Mouse (Mus musculus): ENCODE results near the gene Mast1. TPM values are rescaled to one million over a fixed set of nuclear protein-coding genes. Genes with fewer than 3 reads are reported as not detected.

The Mast1 gene
- polyA plus RNA-seq, 1 experiment, result 76.3 TPM

DNA sequence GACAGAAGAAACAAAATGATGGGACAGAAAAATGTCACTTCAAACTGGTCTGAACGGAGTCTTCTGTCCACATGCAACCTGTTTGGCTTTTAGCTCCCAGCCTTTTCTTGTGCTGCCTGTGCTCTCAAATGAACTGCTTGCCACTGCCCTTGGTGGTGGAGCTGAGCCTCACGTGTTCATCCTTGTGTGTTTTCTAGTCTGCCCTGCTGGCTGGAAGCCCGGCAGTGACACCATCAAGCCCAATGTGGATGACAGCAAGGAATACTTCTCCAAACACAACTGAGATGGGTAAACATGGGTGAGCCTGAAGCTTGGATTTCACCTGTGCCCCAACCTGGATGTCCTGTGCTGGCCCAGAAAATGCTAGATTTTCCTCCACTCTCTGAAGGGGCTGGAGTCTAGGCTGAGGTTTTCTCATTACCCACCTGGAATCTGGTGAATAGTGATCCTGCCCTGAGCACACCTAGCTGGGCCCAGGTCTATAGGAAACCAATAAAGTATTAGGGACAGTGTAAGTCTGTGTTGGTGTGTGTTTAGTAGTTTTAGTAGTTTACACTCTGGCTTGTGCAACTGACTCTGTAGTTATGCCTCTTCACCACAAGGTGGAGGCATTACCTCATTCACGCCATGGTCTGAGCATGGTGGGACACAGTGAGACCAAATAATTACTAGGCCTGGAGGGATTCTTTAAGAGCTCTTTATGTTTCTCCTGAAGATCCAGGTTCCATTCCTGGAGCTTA is 36.8 kb upstream of the Mast1 start:
- peak in 1 of 2 experiments; percentile 70 for DNase-seq (ENCODE audit: extremely low spot score in 1 of 2, low spot score in 1 of 2)

- DNase-seq (ENCODE audit: extremely low spot score in 1 of 2, low spot score in 1 of 2), result no peak
These were observed 35.9 kb upstream of the Mast1 start for GRCm38 (mm10) chr8:84973079-84973478.

DNA sequence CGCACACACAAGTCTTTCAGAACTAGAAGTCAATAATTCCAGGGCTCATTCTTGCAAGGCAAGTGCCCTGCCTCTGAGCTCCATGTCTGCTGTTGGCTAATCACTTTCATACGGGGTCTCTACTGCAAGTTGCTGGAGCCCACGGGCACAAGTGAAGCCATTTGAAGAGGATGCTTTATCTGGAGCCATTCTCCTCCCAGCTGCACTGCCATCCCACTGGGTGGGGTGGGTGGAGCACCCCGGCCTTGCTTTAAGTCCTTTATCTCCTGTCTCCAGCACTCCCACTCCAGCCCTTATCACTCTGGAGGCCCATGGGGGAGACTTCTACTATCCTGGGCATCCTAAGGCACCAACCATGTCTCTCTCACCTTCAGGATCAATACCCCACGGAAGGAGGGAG is 33.8 kb upstream of the Mast1 start:
- no peak for DNase-seq (ENCODE audit: extremely low spot score in 1 of 2, low spot score in 1 of 2)

- DNase-seq (ENCODE audit: extremely low spot score in 1 of 2, low spot score in 1 of 2), result no peak
These were observed 33.1 kb upstream of the Mast1 start for GRCm38 (mm10) chr8:84970135-84970790.

DNA sequence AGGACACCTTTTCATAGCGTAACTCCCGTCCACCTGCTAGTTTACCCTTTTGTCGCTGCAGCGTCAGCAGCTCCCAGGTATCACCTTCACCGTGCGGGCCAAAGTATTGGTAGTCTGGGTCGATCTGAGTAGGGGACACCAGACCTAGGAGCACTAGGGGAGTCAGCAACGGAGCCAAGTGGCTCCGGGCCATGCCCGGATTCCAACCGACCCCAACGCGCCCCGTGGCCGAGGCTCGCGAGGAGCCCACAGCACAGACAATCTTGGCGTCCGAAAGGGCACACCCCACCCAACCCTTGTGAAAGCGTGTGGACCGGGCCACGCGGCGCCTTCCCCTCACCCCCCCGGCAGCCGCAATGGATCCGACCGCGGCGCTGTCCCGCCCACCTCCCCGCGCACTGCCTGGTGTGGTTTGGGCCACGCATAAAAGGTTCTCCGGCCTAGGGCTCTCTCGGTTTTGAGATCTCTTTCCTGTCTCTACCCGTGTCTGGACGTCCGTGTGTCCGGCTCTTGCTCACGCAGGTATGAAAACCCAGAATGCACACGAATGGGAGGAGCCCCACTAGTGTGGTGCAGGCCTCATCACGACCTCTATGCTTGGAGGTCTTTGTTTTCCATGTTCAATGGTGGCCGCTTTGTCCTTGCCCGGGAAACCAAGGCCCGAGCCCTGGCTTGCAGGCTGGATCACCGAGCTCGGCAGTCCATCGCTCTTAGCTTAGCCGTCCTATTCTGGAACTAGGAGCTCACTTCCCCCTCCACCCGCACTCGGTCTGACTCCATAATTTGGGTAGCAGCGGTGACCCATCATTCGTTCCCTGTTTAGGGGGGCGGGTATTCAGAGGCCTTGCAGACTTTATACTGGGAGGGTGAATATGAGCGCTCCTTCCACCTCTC is 32.3 kb upstream of the Mast1 start, which contains the start of the genes Gm49661, Prdx2 and Rnaseh2a:
Gene Gm49661 (minus strand): TSS at position 193 of the 894 bp plus-strand sequence.
Gene Prdx2 (plus strand): TSS at position 347 of the 894 bp plus-strand sequence.
Gene Rnaseh2a (minus strand): TSS at position 527 of the 894 bp plus-strand sequence.
- peak in 1 of 2 experiments; percentile 77 for DNase-seq (ENCODE audit: extremely low spot score in 1 of 2, low spot score in 1 of 2)

DNA sequence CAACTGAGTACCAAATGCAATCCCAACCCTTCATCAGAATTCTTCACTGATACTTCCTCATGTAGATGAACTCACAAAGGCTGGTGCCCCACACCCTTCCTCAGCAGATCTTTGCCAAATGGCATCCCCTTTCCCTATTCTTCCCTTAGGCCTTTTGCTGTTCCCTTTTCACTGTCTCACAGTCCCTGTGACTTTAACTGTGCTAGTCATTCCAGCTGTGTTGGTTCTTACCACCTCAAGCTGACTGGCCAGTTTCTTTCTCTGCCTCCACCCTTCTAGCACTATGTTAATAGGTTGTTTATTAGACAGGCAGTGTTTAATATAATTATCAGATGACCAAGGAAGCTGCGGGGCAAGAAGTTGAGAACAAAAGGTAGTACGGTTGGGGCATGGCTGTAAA is 31.5 kb upstream of the Mast1 start:
- DNase-seq (ENCODE audit: extremely low spot score in 1 of 2, low spot score in 1 of 2), result no peak

DNA sequence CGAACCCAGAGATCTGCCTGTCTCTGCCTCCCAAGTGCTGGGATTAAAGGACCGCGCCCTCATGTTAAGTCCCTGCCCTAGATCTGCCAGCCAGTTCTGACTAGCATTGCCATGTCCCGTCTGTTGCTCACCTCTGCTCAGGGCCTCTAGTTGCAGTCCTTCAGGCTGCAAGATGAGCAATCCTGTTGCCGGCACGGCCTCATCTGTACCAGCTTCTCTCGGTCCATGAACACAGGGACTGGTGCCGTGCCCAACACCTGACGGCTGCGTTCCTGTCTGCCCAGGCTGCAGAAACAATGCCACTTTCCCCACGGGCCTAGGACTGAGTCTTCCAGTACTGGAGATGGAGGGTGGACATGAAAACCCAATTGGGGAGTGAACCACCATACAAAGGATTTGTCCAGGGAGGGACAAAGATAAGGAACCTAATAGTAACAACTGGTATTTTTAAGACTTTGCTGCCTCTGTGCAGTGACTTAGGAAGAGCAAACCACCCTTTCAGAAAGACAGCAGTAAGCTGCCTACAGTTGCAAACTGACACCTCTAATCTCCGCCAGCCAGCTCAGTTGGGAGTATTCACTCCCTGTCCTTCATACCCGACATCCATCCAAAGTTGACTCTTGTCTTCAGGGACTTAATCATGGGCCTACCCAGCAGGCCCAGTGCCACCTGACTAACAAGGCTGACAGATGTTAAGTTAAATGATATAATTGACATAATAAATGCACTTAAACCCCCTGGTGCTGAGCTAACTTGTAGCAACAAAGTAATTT is 30.6 kb upstream of the Mast1 start:
- DNase-seq (ENCODE audit: extremely low spot score in 1 of 2, low spot score in 1 of 2), result no peak

GRCm38 (mm10) chr8:84966603-84967002 is 29.4 kb upstream of the Mast1 start:
- no peak for DNase-seq (ENCODE audit: extremely low spot score in 1 of 2, low spot score in 1 of 2)

DNA sequence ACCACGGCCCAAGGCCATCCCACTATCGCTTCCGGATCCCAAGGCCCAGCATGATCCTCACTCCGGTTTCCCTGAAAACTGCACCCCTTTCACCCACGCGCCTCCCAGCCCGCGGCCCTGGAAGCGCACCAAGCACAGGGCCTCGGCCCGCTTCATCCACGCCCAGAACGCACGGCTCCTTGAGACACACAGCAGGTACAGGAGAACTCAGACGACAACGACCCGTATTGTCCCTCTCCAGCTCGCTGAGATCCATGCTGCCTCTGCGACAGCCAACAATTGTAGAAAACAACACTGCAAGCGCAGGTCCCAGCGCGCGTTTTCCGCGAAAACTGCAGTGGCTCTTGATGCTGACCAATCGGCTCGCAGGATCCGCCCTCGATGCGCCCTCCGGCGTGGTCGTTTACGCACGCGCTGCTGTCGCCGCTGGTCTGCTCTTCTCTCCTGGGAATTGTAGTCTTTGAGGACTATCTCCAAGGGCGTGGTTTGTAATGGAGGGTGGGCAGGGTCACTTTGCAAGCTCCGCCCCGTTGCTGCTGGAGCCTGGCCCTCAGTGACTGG is 28.7 kb upstream of the Mast1 start:
- peak; percentile 93 to 95 for DNase-seq (ENCODE audit: extremely low spot score in 1 of 2, low spot score in 1 of 2)

GRCm38 (mm10) chr8:84963952-84964351 is 26.8 kb upstream of the Mast1 start:
- no peak for DNase-seq (ENCODE audit: extremely low spot score in 1 of 2, low spot score in 1 of 2)

DNA sequence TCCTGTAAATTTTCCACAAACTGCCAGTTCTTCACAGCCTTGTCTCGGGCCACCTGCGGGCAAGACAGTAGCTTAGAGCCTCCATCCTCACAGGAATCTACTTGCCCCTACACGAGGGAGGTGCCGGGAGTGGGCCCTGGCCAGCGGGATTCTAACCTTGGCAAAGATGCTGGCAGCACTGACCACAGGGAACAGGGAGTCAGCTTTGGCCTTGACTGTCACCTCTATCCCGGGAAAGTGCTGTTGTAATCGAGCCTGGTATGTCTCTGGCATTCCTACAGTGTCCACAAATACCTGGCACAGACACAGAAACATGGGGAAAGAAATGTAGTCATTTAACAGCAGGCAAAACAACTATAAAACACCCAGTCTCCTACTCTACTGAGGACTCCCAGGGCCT is 22.7 kb upstream of the Mast1 start:
- DNase-seq (ENCODE audit: extremely low spot score in 1 of 2, low spot score in 1 of 2), result no peak

- DNase-seq (ENCODE audit: extremely low spot score in 1 of 2, low spot score in 1 of 2), result peak in 1 of 2 experiments; percentile 91
These were observed 19.6 kb upstream of the Mast1 start for GRCm38 (mm10) chr8:84956768-84957167.

DNA sequence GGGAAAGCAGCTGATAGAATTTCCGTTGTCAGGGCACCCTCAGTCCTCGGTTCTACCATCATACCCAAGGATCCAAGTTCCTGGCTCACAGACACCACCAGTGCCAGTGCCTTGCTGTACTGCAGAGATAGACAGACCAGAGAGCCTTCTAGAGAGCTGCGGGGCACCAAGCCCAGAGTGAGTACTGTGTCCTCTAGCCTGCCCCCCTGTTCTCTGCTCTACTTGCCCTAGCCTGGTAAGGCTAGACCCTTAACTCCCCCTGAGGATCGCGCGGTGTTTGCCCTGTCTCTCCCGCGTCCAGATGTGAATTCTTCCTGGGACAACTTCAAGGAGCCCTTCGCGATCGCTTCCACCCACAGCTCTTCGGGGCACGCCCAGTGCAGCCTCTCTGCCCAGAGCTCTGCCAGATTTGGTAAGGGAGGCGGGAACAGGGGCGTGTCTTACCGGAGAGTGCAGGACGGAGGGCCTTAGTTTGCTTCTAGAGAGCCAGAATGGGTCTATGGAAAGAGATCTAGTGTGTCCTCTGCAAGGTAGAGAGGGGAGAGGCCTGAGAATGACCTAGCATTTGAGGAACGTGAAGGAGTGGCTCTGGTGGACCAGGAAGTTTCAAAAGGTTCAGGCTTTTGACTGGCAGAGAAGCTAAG is 15.6 kb upstream of the Mast1 start:
- DNase-seq (ENCODE audit: extremely low spot score in 1 of 2, low spot score in 1 of 2), result no peak

GRCm38 (mm10) chr8:84949753-84950152 is 12.6 kb upstream of the Mast1 start:
- no peak for DNase-seq (ENCODE audit: extremely low spot score in 1 of 2, low spot score in 1 of 2)

DNA sequence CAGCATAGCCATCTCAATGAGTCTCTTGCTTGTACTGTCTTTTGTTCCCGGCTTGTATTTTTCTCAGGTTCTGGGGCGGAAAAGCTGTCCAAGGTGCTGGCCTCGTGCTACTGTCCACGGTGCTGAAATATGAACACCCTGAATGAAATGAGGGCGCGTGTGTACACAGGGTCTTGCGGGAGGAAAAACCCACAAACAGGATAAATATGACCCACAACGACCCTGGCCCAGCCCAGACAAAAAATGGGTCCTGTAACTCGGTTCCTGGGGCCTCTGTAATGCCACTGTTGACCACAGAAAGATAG is 10.0 kb upstream of the Mast1 start:
- DNase-seq (ENCODE audit: extremely low spot score in 1 of 2, low spot score in 1 of 2), result no peak

GRCm38 (mm10) chr8:84946528-84947240 is 9.5 kb upstream of the Mast1 start, which contains the start of gene Rtbdn:
Rtbdn (plus strand) TSS chr8:84946991.
- DNase-seq (ENCODE audit: extremely low spot score in 1 of 2, low spot score in 1 of 2), result no peak

DNA sequence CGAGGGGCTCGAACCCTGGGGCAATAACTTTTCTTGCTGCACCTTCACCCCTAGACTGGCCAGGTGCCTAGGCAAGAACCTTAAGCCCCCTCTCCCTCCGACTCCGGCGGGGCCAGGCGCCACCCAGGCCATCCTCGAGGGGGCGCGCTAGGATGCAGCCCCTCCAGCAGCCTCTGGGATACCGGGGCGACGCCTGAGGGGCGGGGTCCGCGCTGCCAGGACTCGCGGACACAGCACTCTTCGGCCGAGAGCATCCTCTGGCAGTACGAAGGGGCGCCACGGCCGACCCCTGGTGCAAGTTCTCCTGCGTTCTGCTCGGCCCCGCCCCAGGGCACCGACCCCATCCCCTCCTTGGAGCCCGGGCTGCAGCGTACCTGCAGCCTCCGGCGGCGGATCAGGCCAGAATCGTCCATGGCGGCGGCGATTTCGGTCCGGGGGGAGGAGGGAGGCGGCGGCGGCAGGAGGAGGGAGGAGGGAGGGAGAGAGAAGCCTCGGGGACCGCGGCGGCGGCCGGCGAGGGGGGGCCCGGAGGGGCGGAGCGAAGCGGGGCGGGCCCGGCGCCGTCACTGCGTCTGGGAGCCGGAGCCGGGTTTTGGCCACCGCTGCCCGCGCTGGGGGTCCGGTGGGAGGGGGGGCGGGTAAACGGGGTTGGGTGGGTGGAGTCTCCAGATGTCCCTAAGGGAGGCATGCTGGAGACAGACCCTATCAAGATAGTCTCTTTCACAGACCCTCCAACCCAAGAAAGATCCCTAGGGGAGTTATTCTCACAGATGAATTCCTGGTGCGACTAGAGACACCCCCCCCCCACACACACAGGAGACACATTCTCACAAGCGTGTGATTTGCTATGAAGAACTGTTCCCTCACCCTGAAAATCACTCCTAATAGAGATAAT is 8.7 kb upstream of the Mast1 start:
- DNase-seq (ENCODE audit: extremely low spot score in 1 of 2, low spot score in 1 of 2), result peak in 1 of 2 experiments; percentile 48

DNA sequence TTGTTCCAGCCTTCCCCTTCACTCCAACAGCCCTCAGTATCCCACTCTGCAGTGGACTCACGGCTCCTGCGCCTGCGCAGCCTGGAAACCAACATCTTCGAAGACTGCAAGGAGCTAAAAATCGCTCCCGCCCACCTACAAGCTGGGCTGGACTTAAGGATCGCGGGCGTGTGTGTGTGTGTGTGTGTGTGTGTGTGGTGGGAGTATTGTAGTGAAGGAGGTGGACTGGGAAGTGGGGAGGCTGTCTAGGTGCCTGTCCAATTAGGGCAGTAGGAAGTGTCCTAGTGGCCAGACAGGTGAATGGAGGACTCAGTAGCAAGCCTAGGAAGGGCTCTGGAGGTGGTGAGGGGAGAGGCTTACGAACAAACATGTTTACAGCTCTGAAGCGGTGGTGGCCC is 8.1 kb upstream of the Mast1 start:
- DNase-seq (ENCODE audit: extremely low spot score in 1 of 2, low spot score in 1 of 2), result peak; percentile 77 to 85
